Mouse (Mus musculus) neutrophil, adult 83 days (primary cell): ENCODE data around the gene Pfpl. TPM values are rescaled to one million over a fixed set of nuclear protein-coding genes. Genes with fewer than 3 reads are reported as not detected.

Experiments
- total RNA-seq, 2 experiments: library from RNA; stranded (reverse); gene quantifications; one replicate each; pipeline ENCODE4 v1.2.4; 2023

The Pfpl gene
- not detected for total RNA-seq

DNA sequence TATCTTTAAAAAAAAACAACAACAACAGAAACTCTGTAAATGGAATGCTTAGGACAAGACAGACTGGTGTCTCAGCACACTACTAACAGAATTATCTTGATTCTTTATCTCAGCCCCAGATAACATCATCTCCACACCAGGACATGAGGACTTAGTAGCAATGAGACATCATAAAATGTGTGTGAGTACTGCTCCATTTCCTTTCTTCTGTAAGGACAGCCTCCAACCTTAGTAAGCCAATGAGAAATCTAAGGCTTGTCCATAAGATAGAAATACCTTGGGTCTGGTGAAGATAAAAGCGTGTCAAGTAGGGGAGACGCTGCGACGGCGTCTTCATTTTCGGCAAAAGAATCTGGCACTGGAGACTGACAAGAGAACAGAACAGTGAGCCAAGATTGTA, at the start of gene Pfpl:
TSS of gene Pfpl (plus strand) at position 301 of the 400 bp plus-strand sequence.

DNA sequence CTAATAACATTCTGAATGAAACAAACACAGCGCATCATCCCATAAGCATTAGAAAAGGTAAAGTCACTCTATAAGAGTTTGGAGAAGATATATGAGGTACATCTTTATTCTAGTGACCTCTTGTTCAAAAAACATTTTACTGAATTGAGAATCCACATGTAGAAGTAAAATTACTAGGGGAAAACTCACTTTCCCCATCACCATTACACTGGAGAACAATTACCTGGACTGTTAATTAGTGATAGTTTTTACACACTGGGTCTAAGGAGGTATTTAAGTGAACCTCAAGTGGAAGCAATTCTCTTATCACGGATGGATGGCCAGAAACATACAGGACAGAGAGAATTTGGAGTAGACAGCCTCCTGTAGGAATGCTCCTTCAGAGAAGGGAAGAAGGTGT, 40.7 kb upstream of the Pfpl start, which contains the start of gene Olfr1440:
TSS of gene Olfr1440 (plus strand) at position 301 of the 400 bp plus-strand sequence.

GRCm38 (mm10) chr19:12417361-12417760, 10.3 kb upstream of the Pfpl start, which contains the start of gene Olfr1441:
Gene Olfr1441 (plus strand): TSS chr19:12417433.

DNA sequence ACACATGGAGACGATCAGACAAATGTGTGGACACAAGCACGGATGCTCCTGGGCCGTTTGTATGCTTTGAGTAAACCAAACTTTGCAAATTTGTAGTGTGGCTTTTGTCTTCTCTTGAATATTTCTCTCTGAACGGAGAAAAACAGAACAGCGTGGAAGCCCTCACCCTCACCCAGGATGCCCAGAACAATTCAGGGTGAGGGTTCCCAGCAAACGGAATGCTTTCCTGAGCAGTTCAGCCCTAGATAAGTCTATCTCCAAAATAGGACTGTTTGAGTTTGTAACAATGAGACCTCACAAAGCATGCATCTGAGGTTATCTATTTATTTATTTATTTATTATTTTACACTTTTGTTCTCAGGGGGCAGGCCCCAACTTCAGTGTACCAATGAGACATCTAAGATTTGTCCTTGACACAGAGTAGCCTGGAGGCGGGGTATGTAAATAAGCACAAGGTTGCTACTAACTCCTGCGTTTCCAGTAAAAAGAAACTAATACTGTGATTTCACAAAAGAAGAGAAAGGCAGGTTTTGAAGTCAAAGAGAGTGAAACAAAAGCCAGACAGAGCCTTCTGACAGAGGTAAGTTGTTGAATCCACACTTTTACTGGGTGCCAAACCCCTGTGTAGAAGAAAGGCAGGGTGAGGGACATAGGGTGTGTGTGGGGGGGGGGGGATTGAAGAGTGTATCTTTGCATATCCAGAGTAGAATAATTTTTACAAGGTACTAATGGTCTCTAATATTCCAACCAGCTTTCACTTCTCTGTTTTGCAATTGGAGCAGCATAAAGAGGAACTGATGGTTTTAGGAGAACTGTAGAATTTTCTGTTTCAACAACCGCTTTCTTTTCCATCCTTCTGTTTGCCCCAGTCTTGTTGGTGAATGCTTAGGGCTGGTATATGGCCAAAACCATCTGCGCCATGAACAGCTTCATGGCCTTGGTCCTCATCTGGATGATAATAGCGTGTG, 32.9 kb downstream of the Pfpl start, which contains the start of gene Mpeg1:
TSS of gene Mpeg1 (plus strand) at position 498 of the 968 bp plus-strand sequence.

Other genes with a start within 250 kb of the Pfpl start
- not detected for gene Olfr1431, start 227.3 kb upstream of the Pfpl start, total RNA-seq
- gene Olfr1432, start 195.3 kb upstream of the Pfpl start, total RNA-seq, result not detected
- gene Olfr262, start 186.2 kb upstream of the Pfpl start, total RNA-seq, result not detected
- gene Olfr235, start 166.9 kb upstream of the Pfpl start, total RNA-seq, result not detected
- gene Olfr1434, start 148.1 kb upstream of the Pfpl start, total RNA-seq, result not detected
- gene Olfr1436, start 128.8 kb upstream of the Pfpl start, total RNA-seq, result not detected
- not detected for gene Olfr1437, start 102.8 kb upstream of the Pfpl start, total RNA-seq
- gene Olfr1438-ps1, start 92.0 kb upstream of the Pfpl start, total RNA-seq, result not detected
- gene Olfr1440, start 40.6 kb upstream of the Pfpl start, total RNA-seq, result not detected
- gene Olfr1441, start 10.5 kb upstream of the Pfpl start, total RNA-seq, result not detected
- 100 to 1,000 TPM; 738 to 792 TPM for gene Mpeg1, start 32.9 kb downstream of the Pfpl start, total RNA-seq
- gene Dtx4, start 73.5 kb downstream of the Pfpl start, total RNA-seq, result 10 to 100 TPM; 17.8 to 20.2 TPM
- 100 to 1,000 TPM; 141 to 162 TPM for gene Fam111a, start 117.8 kb downstream of the Pfpl start, total RNA-seq
- not detected for gene Gm4952, start 172.1 kb downstream of the Pfpl start, total RNA-seq
- not detected for gene Glyat, start 205.4 kb downstream of the Pfpl start, total RNA-seq
- gene Olfr1442, start 242.5 kb downstream of the Pfpl start, total RNA-seq, result not detected